Mouse (Mus musculus) right cerebral cortex, postnatal 14 days (tissue): ENCODE measurements around the gene Dcst2.
A peak's percentile ranks its signal among the peaks of the same experiment; 100 is the strongest.

ENCODE experiments used
- DNase-seq: peaks from one replicate; pipeline ENCODE4 v3.0.0; 2022

Gene Dcst2

DNA sequence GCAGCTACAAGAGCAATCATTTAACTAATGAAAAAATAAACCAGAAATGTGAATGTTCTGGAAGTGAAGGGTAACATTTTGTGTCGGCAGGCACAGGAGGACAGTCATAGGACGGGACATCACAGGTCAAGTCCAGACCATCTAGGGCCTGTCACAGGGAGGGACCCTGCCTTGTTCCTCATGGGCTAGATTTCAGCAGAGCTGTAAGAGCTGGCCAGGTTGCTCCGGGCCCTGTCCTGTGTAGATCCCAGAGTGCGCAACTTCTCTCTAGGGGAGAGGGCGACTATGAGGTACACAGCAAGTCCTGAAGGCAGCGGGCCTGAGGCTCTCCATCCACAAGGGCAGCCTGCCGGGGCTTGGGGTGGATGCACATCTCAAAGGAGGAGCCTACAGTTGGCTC is at the start of gene Dcst2:
Gene Dcst2, plus strand, starts transcription at position 301 of the 400 bp plus-strand sequence.
- DNase-seq: no peak

DNA sequence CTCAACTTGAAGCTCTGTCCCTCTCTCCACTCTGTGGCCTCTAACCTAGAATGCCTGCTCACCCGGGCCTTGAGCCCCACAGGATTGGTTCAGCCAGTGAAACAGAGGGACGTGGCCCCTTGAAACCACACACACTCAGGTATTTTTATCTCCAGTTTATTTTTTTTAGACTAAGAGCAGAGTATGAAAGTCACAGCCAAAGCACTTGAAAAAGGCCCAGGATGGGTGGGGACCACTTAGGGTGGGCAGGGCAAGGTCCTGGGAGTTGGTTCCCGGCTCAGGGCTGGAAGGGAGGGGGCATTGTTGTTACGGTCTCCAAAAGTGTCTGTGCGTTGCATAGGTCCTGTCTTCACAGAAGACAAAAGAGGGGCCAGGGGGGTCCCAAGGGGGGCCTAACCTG is 47.4 kb upstream of the Dcst2 start:
- no peak for DNase-seq

DNA sequence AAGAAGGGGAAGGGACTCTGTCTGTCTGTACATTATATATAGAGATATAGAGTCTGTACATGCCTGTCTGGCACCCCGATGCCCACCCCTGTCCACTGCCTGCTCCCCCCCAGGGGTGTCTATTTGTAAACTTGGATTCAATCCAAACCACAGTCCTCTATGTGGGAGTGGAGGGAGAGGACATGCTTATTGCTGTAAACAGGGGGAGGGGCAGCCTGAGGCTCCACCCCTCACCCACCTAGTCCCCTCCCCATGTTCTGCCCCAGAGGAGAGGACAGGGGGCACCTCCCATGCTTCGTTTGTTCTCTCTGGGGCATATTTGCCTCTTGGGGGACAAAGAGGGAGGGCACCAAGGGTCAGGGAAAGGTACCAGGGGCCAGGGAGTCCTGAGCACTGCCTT is 47.0 kb upstream of the Dcst2 start:
- DNase-seq: no peak

DNA sequence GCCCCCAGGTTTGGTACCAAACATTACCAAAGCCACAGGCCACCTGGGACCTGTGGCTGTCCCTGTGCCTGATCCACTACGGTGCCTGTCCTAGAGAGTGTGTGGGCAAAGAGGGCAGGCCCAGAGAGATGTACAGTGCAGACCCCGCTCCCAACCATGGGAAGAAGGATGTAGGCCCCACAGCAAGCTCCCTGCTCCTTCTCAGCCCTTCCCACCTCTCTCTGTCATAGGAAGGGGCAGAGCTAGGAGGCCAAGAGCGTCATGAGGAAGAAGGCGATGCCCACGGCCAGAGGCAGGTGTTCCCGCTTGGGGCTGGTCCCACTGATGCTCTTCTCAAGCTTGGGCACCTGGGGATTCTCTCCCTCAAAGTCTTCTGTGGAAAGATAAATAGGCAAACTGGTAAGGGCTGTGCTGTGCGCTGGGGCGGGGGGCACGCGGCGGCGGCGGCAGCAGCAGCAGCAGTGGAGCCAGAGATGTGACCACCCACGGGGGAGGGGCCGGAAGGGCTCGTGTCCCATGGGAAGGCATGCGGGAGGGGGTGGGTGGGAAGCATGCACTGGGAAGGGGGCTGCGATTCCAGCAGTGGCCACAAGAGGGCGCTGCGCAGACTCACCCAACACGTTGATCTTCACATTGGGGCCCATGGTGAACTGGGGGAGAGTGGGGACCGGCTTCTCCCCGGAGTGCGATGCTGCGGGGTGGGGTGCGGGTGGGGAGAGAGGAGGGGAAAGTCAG is 46.4 kb upstream of the Dcst2 start:
- peak; percentile 85 for DNase-seq

DNA sequence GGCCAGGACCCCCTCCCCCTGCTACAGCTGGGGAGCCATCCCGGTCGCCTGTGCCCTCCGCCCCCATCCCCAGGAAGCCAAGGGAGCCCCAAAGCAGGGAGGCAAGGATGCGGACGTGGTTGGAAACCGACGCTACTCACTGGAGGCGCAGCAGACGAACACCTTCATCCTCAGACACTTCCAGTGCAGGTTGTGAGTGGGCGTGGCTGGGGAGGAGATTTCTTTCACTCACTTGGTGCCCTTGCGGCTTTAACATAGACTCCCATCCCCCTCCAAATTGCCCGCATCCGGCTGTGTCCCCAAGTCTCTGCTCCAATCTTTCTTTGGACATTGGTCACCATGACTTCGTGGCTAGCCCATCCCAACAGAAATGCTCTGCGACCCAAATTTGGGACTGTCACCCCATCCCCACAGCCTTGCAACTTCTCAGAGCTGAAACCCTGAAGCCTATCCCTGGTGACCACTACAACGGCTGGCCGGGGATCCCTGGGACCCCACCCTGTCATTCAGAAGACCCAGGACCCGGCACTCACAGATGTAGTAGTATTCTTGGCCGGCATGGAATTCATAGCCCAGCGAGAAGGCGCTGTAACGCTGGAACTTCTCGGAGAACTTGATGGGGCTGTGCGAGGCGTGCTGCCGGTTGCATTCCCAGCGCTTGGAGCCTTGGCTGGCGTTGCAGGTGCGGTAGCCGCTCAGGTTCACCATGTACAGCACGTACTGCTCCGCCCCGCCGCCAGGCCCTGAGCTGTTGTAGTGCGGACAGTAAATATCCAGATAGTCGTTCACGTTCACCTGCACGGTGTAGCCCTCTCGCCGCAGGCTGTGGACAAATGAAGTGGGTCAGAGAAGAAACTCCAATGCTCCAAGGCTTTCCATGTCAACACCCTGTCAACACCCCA is 45.6 kb upstream of the Dcst2 start:
- no peak for DNase-seq

DNA sequence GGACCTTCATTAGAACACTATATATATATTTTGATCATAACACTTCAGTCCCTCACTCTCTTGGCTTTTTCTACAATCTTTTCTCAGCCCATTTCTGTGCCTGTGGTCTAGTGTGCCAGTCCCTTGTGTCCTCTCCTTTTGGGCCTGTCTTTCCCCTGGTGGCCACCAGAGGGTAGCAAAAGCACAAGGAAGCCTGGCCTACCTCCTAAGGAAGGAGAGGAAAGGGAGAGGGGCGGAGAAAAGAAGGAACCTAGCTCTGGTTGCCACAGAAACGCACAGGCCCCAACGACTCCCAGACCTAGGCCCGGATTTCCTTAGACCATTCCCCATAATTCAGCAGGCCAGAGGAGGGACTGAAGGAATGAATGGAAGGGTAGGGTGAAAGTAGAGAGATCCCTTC is 44.9 kb upstream of the Dcst2 start:
- DNase-seq: peak; percentile 83

DNA sequence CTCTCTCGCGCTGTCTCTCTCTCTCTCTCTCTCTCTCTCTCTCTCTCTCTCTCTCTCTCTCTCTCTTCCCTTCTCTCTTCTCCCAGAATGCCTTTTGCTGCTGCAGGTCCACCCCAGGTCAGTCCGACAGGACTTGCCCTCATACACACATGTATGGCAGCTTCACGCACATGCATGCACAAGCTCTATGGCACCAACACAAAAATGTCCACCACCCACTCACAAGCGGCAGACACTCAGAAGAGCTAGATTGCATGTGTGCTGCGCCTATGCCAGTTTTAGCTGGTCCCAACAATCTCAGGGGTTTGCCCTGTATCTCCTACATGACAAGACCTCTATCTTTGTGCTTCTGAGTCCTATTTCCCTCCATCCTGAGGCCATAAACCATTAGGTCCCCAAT is 44.5 kb upstream of the Dcst2 start:
- no peak for DNase-seq

DNA sequence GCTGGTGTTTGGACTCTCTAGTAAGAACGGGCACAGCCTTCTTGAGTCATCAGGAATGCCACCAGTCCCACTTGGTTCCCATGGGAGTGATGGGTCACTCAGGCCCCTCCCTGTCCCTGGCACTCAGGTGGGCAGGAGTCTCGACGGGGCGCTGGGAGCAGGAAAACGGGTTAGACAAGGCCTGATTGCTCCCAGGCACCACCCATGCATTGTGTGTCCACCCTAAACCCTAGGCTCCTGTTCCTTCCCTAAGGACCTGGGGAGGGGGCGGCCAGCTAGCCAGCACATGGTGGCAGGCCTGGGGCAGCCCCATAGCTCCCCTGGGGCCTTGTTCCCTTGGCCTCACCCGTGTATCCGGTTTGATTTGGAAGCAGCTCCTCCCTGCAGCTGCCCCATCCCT is 43.5 kb upstream of the Dcst2 start:
- no peak for DNase-seq

DNA sequence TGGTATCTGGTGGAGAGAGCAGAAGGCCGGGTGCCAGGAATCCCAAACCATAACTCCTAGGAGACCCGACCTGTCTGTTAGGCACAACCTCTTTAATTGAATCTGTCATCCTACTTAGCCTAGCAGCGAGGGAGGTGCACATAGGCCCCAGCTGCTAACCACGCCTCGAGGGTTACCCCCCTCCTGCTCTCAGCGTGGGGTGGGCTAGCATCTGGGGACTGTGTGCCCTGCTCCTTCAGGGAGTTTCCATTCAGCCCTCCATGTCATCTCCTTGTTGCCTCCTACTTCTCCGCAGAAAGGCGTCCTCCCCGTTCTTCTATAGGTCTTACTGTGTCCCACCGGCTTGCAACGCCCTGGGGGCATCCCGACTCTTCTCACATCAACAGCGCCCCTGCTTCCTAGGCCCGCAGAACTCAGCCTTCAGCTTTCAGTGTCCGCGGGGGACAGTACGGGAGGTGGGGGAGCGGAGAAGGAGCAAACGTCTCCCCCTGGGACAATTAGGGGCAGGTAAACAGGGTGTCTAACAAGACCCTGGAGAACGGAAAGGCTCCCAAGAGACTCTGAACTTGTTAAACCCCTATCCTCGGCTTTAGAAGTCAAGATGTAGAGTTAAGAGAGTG is 42.7 kb upstream of the Dcst2 start:
- DNase-seq: no peak

DNA sequence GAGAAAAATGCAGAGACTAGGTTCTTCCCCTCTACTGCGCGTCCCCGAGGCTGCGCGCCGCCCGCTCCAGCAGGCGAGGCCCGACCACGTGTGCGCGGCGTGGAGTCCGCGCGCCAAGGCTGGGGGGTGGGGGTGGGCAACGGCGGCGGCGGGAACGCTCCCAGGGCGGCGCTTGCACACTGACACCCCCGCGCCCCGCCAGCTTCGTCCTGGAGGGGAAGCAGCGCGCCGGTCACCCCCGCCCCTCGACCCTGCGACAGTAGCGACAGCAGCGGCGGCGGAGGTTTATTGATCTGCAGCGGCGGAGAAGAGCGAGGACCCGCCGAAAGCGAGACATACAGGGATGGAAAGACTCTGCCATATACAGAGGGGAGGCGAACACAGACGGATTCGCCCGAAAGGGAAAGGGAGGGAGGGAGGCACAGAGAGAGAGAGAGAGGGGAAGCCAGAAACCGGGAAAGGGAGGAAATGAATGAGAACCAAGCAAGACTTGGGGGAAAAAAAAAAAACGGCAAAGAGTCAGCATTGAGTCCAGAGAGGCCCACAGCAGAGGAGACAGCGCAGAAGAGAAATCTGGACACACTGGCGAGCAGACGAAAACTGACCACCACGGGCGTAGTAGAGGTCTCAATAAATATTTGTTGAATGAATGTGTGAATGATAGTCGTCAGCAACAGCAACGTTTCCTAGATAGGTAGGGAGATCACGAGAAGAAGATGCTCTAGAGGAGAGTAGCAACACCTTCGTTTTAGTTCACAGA is 42.0 kb upstream of the Dcst2 start:
- DNase-seq: peak; percentile 66

DNA sequence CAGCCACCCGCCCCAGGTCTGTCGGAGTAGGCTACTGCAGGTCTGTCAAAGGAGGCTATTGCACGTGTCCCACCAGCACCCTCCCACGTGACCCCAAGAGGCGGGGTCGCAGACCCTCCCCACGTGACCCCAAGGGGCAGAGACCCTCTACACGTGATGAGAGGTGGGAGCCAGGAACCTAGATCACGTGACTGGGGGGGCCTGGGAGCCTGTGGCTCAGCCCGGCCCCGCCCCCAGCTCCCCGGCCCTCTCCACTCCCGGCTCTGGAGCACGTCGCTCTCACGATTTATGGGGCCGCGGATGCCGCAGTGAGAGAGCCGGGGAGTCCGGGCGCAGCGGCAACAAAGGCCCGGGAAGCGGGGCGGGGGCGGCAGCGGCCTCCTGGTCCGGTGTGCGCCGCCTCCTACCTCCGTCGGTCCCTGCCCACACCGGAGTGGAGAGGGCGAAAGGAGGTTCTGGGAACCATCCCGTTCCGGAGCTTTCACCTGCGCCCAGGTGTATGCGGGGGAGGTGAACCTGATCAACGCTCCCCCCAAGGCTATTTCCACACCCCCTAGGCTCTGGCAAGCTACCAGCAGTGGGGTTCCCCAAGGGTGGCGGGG is 41.1 kb upstream of the Dcst2 start:
- peak; percentile 63 for DNase-seq

DNA sequence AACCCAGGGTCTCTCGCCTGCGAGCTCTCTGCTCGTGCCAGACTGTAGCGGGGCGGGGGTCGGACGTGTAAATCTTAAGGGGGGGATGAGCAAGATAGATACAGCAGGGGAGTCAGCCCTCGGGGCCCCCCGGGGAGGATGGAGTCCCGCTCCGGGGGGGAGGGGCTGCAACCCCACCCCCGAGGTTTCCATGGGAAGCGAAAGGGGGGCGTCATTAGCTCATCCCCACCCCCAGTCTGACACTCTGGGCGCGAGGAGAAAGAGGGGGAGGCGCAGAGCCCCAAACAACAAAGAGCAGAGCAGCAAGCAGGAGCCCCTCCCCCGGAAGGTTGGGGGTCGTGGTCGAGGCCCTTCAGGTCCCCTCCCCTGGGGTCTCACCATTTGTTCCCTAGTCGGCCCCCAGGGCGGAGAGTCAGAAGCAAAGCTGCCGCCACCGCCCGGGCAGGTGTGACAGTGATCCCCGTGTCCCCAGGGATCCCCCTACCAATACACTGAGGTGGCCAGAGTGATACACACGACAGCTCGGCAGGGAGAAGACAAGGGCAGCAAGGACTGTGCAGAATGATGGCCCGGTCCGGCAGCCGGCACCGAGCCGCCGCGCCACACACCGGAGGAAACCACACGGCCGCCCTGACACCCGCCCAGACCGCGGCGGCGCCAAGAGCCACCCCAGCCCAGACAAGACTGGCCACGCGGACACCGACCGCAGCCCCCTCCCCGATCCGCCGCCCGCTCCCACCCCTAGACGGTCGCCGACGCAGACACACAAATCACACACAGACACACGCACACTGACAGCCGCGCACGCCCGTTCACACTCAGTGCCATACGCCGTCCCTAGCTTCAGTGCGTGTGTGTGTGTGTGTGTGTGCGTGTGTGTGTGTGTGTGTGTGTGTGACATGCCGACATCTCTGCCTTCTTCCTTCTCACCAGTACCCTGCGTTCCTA is 40.3 kb upstream of the Dcst2 start:
- DNase-seq: peak; percentile 61

DNA sequence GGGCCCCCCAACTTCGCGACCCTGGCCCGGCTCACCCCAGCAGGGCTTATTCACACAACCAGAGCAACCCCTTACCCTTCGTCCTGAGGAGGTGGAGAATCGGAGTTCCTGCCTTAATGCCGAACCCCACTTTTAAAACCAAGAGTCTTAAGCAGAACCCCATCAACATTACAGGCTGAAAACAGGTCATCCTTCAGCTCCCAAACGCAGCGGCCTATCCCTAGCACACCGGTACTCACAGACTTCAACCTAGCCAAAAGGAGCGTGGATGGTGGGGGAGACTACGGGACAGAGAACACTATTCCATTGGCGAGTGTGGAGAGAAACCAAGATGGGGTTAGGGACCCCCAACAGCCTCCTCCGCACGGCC is 39.7 kb upstream of the Dcst2 start:
- DNase-seq: no peak

DNA sequence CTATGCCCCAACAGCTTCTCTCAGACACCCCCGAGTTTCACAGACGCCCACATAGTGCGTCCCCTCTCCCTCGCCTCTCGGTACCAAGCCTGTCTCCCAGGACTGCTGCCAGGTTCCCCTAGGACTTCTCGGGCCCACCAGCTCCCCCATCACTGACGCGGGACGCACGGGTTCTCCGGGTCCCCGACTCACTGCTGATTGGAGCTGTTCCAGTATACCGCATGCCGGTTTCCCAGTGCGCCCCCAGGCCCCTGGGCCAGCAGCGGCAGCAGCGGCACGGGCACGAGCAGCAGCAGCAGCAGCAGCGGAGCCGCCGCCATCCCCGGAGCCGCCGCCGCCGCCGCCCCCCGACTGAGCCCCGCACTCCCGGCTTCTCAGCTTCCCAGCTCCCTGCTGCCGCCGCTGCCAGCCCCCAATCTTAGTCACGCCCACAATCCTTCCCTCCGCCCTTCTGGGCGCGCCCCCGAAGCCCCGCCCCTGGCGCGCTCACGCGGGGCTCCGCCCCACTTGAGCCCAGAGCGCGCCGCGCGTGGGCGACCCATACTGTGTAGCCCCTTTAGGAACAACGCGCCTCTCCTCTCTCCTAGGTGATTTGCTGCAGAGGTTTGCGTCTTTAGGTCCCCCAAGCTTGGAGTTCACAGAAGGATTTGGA is 39.1 kb upstream of the Dcst2 start, which contains the start of gene Efna3:
Gene Efna3, minus strand, starts transcription at position 452 of the 652 bp plus-strand sequence.
- DNase-seq: peak; percentile 85

DNA sequence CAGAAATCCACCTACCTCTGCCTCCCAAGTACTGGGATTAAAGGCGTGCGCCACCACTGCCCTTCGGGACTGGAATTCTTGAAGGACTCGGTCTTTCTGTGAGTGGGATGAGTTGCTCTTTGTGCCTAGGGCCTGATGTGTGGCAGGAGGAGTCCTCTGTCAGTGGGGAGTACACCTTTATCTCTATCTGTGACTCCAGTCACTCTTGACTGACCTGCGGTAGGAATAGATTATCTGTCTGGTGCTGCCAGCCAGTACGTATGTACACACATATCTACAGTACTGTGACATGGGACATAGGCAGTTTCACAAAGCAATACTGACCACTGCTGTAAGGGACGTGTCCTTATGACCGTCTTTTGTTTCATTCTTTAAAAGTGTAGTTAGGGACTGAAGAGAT is 35.9 kb upstream of the Dcst2 start:
- DNase-seq: no peak

DNA sequence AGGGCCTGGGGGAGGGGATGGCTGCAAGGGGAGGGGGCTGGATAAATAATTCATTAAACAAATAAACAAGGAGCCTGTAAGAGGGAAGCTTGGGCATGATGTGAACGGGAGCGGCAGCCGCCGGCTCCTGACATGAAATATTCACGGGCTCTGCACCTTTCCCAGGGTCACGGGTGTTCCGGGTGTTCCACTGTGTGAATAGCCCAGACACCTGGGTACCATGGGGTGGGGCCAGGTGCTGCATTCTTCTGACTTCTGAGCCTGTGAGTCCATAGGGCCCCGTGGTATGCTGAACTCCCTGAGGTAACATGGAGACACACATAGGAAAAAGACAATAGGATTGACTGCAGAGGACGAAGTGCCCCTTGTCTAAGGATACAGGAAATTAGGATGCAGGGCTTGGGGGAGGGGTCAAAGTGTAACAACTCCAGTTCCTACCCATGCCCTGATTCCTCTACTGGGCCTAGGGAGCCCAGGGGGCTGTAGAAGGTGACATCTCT is 34.4 kb upstream of the Dcst2 start:
- DNase-seq: no peak

DNA sequence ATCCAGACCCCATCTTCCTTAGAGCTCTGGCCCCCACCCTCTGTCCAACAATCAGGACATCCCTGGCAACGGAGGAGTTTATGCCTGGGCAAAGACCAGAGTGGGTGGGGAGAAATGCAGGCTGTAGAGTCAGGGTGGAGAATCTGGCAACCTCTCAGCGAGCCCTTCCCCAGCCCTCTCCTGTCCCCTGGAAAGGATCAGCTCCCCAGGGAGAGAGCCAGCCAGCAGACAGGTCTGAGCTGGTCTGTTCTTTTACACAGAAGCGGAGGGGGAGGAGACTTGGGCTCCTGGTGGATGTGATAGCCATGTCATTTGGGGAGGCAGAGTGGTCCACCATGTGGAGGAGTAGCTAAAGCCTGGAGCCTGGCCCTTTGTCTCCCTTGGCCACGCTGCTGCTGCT is 33.2 kb upstream of the Dcst2 start:
- DNase-seq: no peak

DNA sequence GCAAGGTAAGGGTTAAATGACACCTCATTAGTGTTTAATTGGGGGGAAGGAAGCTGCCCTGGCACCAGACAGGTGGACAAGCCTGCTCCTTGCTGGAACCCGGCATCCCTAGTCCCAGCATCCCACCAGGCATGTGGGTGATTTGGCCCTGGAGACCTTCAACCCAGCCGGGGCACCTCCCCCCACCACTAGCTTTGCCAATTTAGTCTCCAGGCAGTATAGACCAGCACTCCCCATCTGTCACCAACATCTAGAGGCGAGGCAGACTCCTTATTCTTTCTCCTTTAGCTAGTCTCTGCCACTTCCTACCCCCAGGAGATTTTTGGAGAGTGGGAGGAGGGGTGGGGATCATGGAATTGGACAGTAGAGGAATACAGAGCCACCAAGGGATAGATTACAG is 31.4 kb upstream of the Dcst2 start:
- DNase-seq: no peak

DNA sequence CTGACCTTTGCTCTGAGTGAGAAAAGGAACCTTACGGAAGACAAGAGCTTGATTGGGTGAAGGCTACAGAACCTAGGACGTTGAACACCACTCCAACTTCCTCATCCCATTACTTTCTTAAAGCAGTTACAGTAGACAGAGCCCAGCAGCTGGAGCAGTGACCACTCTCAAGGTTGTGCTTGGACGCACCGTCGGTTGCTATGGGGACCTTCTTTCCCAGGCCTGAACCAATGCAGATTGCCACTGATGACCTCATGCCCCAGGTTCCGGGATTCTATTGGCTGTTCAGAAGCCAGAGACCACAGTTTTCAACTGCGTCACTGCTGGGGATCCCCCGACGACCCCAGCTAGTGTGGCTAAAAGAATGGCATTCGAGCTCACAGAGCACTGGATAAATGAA is 30.8 kb upstream of the Dcst2 start:
- no peak for DNase-seq

DNA sequence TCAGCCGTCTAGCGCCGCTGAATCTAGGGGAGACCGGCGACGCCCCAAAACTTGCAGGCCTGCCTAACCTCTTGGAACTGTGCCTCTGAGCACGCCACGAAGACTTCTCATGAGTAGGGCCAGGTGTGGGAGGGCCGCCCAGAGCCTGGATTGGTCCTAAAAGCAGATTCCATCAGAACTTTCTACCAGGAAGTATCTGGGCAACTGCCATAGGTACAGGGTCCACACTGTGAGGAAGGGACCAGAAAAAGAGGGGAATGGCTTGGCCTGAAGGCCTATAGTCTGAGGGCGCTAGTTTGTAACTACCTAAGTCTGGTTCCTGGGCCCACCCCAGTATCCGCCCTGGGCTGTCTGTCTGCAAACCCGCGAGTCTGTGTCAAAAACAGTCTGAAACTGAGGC is 30.2 kb upstream of the Dcst2 start:
- no peak for DNase-seq

DNA sequence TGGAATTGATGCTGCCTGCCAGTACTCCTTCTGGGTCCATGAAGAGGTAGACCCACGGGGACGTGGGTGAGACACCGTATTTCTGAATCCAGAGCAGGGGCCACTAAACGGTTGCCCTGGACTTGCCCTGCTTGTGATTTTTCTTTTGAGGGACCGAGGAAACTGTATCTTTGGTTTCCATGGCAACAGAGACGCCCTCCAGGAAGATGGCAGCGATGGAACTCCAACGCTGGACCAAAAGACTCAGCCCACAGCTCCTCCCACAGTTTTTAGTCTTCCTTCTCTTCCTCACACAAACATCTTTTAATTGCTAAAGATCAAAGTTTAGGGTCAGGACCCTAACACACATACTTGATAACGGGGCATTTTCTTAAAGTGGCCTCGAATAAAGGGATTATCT is 29.8 kb upstream of the Dcst2 start:
- no peak for DNase-seq
